Mouse (Mus musculus): Measurements from ENCODE around the gene Foxo1.

DNA sequence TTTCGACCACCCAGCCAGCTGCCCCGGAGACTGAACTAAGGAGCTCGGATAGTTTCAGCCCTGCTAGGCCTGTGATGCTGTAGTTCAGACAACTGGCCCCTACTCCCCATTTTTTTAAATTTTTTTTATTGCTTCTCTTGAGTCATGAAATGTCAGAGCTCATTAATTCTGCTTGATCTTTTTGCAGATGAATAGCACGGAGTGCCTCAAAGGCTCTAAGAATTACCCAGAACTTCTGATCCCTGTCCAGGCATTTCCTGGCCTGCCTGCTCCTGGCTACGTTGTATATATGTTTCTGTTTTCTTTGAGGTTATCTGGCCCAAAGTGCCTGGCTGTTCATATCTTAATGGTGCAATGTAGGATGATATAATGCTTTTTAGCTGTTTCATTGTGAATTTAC is 108.8 kb downstream of the Foxo1 start:
- no peak for TF ChIP-seq CTCF (IDR thresholded peaks at IDR 0.05; ENCODE audit: borderline replicate concordance, insufficient read depth, low read length)
- no peak for TF ChIP-seq POLR2A (IDR thresholded peaks at IDR 0.05; ENCODE audit: low read depth, low read length)

Data from embryonic fibroblast, embryonic 13.5 days (primary cell).